Mouse (Mus musculus) E14TG2a.4 (cell line): ENCODE measurements around the gene Cyp2d22.

Source experiments
- CTCF ChIP-seq: conservative IDR thresholded peaks from 2 replicates; pipeline ENCODE4 v1.5.1; 2014; ENCODE audit warnings: low read length
- POU5F1 ChIP-seq: IDR thresholded peaks from 2 replicates; pipeline ENCODE4 v1.6.1; 2014; ENCODE audit warnings: low read length, borderline replicate concordance

- TF ChIP-seq CTCF (no peak), POU5F1 (no peak)
Measured at GRCm38 (mm10) chr15:82358431-82359260, 21.4 kb downstream of the Cyp2d22 start.
